Mouse (Mus musculus) CH12.LX (cell line): ENCODE data around the gene Cdc123. TPM values are rescaled to one million over a fixed set of nuclear protein-coding genes. Genes with fewer than 3 reads are reported as not detected.

ENCODE experiments used
- DNase-seq: peaks from one replicate; pipeline ENCODE4 v3.0.0-alpha.2; 2013; ENCODE audit errors: extremely low read depth
- H3K27ac ChIP-seq: 2 replicates; pipeline ENCODE4 v1.5.1; 2012; ENCODE audit warnings: low read depth, mild to moderate bottlenecking, control low read depth, moderate library complexity; ENCODE audit not compliant: insufficient read depth
- H3K27me3 ChIP-seq: replicated peaks from 2 replicates; pipeline ENCODE3; 2012; ENCODE audit warnings: inconsistent platforms
- H3K36me3 ChIP-seq, 2 experiments: replicated peaks in 1 of 2; 2 replicates each; pipeline versions ENCODE3 to v1.6.1; 2012; ENCODE audit warnings: inconsistent platforms in 1 of 2, low read length in 1 of 2, mild to moderate bottlenecking in 1 of 2, mixed read lengths in 1 of 2, moderate library complexity in 1 of 2; ENCODE audit not compliant: control insufficient read depth in 1 of 2, insufficient read depth in 1 of 2
- H3K4me1 ChIP-seq, 2 experiments: 2 replicates each; pipeline ENCODE4 v1.6.1; 2012; ENCODE audit warnings: inconsistent platforms in 1 of 2, moderate library complexity in 1 of 2; ENCODE audit not compliant: insufficient read depth in 2 of 2, control insufficient read depth in 1 of 2
- H3K4me2 ChIP-seq: 2 replicates; pipeline ENCODE4 v1.6.1; 2012; ENCODE audit warnings: low read depth, mild to moderate bottlenecking, control low read depth; ENCODE audit not compliant: poor library complexity, insufficient read depth, severe bottlenecking
- H3K4me3 ChIP-seq, 3 experiments: fragments of 150-350 bp in 1 of 3; sonication (generic) in 1 of 3; replicated peaks in 1 of 3; 2 replicates each; pipeline versions ENCODE3 to v1.5.1; 2011 to 2012; ENCODE audit warnings: low read depth in 2 of 3, low read length in 2 of 3, mild to moderate bottlenecking in 2 of 3, moderate library complexity in 2 of 3, control low read depth in 1 of 3, improper control_type of control experiment in 1 of 3, inconsistent platforms in 1 of 3, mixed read lengths in 1 of 3; ENCODE audit not compliant: poor library complexity in 1 of 3
- H3K79me2 ChIP-seq: replicated peaks from 2 replicates; pipeline ENCODE4 v1.6.1; 2012; ENCODE audit warnings: mild to moderate bottlenecking, moderate library complexity; ENCODE audit not compliant: control insufficient read depth, poor library complexity, insufficient read depth, severe bottlenecking; ENCODE audit errors: extremely low read depth
- H3K9ac ChIP-seq: 2 replicates; pipeline ENCODE4 v1.6.1; 2012; ENCODE audit warnings: low read depth, mild to moderate bottlenecking, control low read depth, moderate library complexity; ENCODE audit not compliant: insufficient read depth
- H3K9me3 ChIP-seq: replicated peaks from 2 replicates; pipeline ENCODE3; 2012; ENCODE audit warnings: low read length, inconsistent platforms, mixed read lengths
- CTCF ChIP-seq, 2 experiments: IDR thresholded peaks in 1 of 2; conservative IDR thresholded peaks in 1 of 2; 2 replicates each; pipeline ENCODE4 v1.5.1; 2011 to 2012; ENCODE audit warnings: low read depth in 2 of 2, low read length in 2 of 2, improper control_type of control experiment in 1 of 2, inconsistent platforms in 1 of 2, mild to moderate bottlenecking in 1 of 2, moderate library complexity in 1 of 2
- E2F4 ChIP-seq: IDR thresholded peaks from 2 replicates; pipeline ENCODE4 v1.6.1; 2011; ENCODE audit warnings: low read depth, low read length, improper control_type of control experiment; ENCODE audit not compliant: insufficient replicate concordance
- ELF1 ChIP-seq: IDR thresholded peaks from 2 replicates; pipeline ENCODE4 v1.6.1; 2014; ENCODE audit warnings: low read depth, mild to moderate bottlenecking, inconsistent platforms, low read length, improper control_type of control experiment
- EP300 ChIP-seq: IDR thresholded peaks from 2 replicates; pipeline ENCODE4 v1.6.1; 2011; ENCODE audit warnings: low read length, improper control_type of control experiment
- ETS1 ChIP-seq: conservative IDR thresholded peaks from 2 replicates; pipeline ENCODE4 v1.6.1; 2012; ENCODE audit warnings: low read depth, mild to moderate bottlenecking, inconsistent platforms, low read length, improper control_type of control experiment, moderate library complexity
- GABPA ChIP-seq: IDR thresholded peaks from 2 replicates; pipeline ENCODE4 v1.6.1; 2012; ENCODE audit warnings: low read depth, low read length, improper control_type of control experiment, inconsistent platforms; ENCODE audit not compliant: insufficient replicate concordance
- MAX ChIP-seq: IDR thresholded peaks from 2 replicates; pipeline ENCODE4 v1.6.1; 2011; ENCODE audit warnings: low read length, improper control_type of control experiment
- MYC ChIP-seq: IDR thresholded peaks from 2 replicates; pipeline ENCODE4 v1.6.1; 2011; ENCODE audit warnings: low read depth, mild to moderate bottlenecking, improper control_type of control experiment, low read length
- RAD21 ChIP-seq: IDR thresholded peaks from 2 replicates; pipeline ENCODE4 v1.6.1; 2011; ENCODE audit warnings: low read depth, mild to moderate bottlenecking, low read length, improper control_type of control experiment, moderate library complexity
- RCOR1 ChIP-seq: conservative IDR thresholded peaks from 2 replicates; pipeline ENCODE4 v1.6.1; 2012; ENCODE audit warnings: low read depth, mild to moderate bottlenecking, inconsistent platforms, low read length, improper control_type of control experiment
- SMC3 ChIP-seq: IDR thresholded peaks from 2 replicates; pipeline ENCODE4 v1.6.1; 2011; ENCODE audit warnings: low read depth, low read length, improper control_type of control experiment
- TCF12 ChIP-seq: IDR thresholded peaks from 2 replicates; pipeline ENCODE4 v1.6.1; 2014; ENCODE audit warnings: low read depth, mild to moderate bottlenecking, inconsistent platforms, low read length, improper control_type of control experiment
- UBTF ChIP-seq: IDR thresholded peaks from 2 replicates; pipeline ENCODE4 v1.6.1; 2012; ENCODE audit warnings: low read depth, mild to moderate bottlenecking, inconsistent platforms, low read length, improper control_type of control experiment, moderate library complexity
- USF1 ChIP-seq: IDR thresholded peaks from 2 replicates; pipeline ENCODE4 v1.6.1; 2014; ENCODE audit warnings: low read depth, mild to moderate bottlenecking, inconsistent platforms, low read length, improper control_type of control experiment
- ZC3H11A ChIP-seq: IDR thresholded peaks from 2 replicates; pipeline ENCODE4 v1.6.1; 2012; ENCODE audit warnings: low read depth, mild to moderate bottlenecking, inconsistent platforms, low read length, improper control_type of control experiment
- ZNF384 ChIP-seq: IDR thresholded peaks from 2 replicates; pipeline ENCODE4 v1.6.1; 2012; ENCODE audit warnings: low read depth, low read length, improper control_type of control experiment, inconsistent platforms
- dilution Hi-C: fragments of 300-500 bp; cut with MboI; formaldehyde crosslinking; loops from 2 replicates; pipeline ENCODE4 v1.14.3; 2020; ENCODE audit warnings: low sequenced_read_pairs; ENCODE audit not compliant: extremely low pct_unique_long_range_greater_than_20kb, extremely low pct_ligation_motif_present
- in situ Hi-C: fragments of 300-500 bp; cut with MboI; formaldehyde crosslinking; loops from 3 replicates; pipeline ENCODE4 v1.14.3; 2019; ENCODE audit warnings: low sequenced_read_pairs, low pct_ligation_motif_present, low pct_unique_long_range_greater_than_20kb, mixed read lengths
- polyA plus RNA-seq: library from polyadenylated mRNA; unstranded; fragments of >175 nt; gene quantifications from 2 replicates; pipeline ENCODE4 v1.2.1, GENCODE M21; 2012; ENCODE audit warnings: low read depth; ENCODE audit not compliant: insufficient read length
- total RNA-seq, 2 experiments: library from RNA; depleted of rRNA; stranded (reverse); fragments of 300-350 nt in 1 of 2; fragments of >200 nt in 1 of 2; gene quantifications; 2 replicates each; pipeline ENCODE4 v1.2.3; 2012 to 2014

Gene Cdc123
- total and polyA plus RNA-seq, 3 experiments = 164 to 291 (median 215) TPM

DNA sequence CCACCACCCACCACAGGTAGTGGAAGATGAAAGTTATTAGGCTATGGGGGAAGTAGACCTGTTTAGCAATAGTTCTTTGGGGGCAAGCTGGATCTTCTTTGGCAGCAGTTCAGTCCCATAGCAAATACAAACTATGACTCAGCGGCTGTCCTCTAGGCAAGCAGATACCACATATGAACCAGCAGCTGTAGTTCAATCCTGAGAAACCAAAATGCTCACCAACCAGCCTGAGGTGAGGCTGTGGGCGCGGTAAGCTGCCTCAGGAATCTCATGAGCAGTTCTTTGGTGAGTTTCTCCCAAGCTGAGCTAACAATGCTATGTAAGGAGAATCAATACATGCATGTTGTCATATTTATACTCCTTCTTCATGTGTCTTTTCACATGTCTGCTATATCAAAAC, 57.6 kb downstream of the Cdc123 start:
- TF ChIP-seq TCF12 = no peak
- no peak overlapping the region for H3K27ac ChIP-seq
- H3K4me2 ChIP-seq = no peak overlapping the region
- H3K9ac ChIP-seq = no peak overlapping the region
- H3K36me3 ChIP-seq = no peaks in the 10 kb centered on the region
- H3K4me1 ChIP-seq = peaks cover 2 to 8% of the 10 kb centered on the region in 2 experiments; a peak in 3 of 4 replicates
- dilution Hi-C loops (no loop called here), in situ Hi-C loops (no loop called here)
- H3K79me2 ChIP-seq = no peaks in the 10 kb centered on the region
- no peaks in the 10 kb centered on the region for H3K27me3 ChIP-seq
- peaks cover 2% of the 10 kb centered on the region for H3K9me3 ChIP-seq
- DNase-seq = no peak
- H3K4me3 ChIP-seq = no peak overlapping the region

DNA sequence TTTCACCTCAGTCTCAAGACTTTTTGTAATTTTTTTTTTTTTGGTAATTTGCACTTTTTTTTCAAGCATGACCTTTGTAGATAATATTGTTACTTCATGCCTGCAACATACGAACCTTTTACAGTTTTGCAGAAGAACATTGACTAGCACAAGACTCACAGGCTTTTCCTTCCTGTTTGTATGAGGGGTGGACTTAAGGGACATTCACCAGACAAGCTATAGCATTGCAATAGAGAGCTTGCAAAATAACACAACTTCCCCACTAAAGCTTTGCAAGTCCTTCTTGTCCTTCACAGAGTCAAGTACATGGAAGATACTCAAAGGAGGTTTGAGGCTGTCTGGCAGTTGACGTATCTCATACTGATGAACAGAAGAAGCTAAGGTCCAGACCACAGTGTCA, 72.5 kb downstream of the Cdc123 start:
- Histone ChIP-seq H3K9me3 (no peaks in the 10 kb centered on the region), H3K4me2 (no peak overlapping the region), H3K9ac (no peak overlapping the region), H3K27ac (no peak overlapping the region), H3K4me3 (no peak overlapping the region), H3K4me1 (peaks cover 6 to 42% of the 10 kb centered on the region in 2 experiments; a peak in 3 of 4 replicates), H3K79me2 (no peaks in the 10 kb centered on the region), H3K27me3 (no peaks in the 10 kb centered on the region), H3K36me3 (no peaks in the 10 kb centered on the region)
- dilution Hi-C loops (no loop called here), in situ Hi-C loops (no loop called here)
- DNase-seq = no peak
- TF ChIP-seq USF1 (no peak), GABPA (no peak), MYC (no peak), UBTF (no peak), ETS1 (no peak)

DNA sequence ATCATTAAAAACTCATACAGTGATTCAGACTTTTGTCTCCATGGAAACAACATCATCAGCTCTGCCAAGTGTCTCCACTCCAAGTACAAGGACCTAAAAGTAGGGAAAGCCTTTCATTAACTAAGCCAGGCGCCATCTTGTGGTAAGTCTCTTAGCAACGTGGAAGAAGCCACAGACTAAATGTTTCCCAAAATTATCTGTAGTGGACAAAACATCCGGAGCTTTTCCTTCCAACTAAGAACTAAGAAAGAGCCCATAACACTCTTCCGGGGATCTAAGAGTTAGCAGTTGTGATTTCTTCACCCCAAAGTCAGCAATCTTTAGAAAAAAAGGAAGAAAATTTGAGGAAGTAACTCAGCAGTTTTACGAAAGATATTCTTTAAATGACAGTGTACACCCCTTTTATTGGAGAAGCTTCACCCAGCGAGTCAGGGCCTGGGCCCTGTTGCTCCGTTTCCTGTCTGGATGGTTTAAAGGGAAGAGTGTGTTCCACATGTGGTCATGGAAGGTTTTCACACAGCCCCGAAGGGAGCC, 74.2 kb downstream of the Cdc123 start:
- Histone ChIP-seq H3K4me1 (peaks cover 6 to 42% of the 10 kb centered on the region in 2 experiments; a peak in 3 of 4 replicates), H3K36me3 (no peaks in the 10 kb centered on the region), H3K27me3 (no peaks in the 10 kb centered on the region), H3K79me2 (no peaks in the 10 kb centered on the region), H3K9me3 (no peaks in the 10 kb centered on the region), H3K9ac (no peak overlapping the region), H3K4me3 (no peak overlapping the region)
- TF ChIP-seq ZC3H11A = peak; percentile 17; the same call in 1 of the 2 replicates
- TF ChIP-seq MYC = peak; percentile 12; the same call in 1 of the 2 replicates
- TF ChIP-seq E2F4 = no peak
- TF ChIP-seq ZNF384 = peak; percentile 35; the same call in 1 of the 2 replicates
- 0 out of 2 replicates have a peak, but pooled peaks have one; percentile 29 for TF ChIP-seq RCOR1
- TF ChIP-seq SMC3 = peak; percentile 82
- TF ChIP-seq ELF1 = no peak
- peak; percentile 19 to 71; a peak in 2 of 4 replicates for TF ChIP-seq CTCF (conservative IDR thresholded peaks at IDR 0.05 in 1 of 2, IDR thresholded peaks at IDR 0.05 in 1 of 2; ENCODE audit: low read depth in 2 of 2, low read length in 2 of 2)
- TF ChIP-seq MAX = 0 out of 2 replicates have a peak, but pooled peaks have one; percentile 41
- TF ChIP-seq EP300 = peak; percentile 53
- peak; percentile 56 for TF ChIP-seq RAD21
- TF ChIP-seq, all 38 proteins: peak for 9
- in situ Hi-C loops = no loop called here
- dilution Hi-C loops = no loop called here
- DNase-seq = peak; percentile 53
- Histone ChIP-seq H3K4me2 (no peak overlapping the region), H3K27ac (no peak overlapping the region)
